Mouse (Mus musculus) kidney, postnatal 14 days (tissue): ENCODE measurements around the gene Sbsn.
A peak's percentile ranks its signal among the peaks of the same experiment; 100 is the strongest.
"Not testable (repeated sequence)": the region's sequence is repeated elsewhere in the genome, so short reads cannot be mapped to it uniquely, and the experiment has no call there.

Source experiments
- DNase-seq: peaks from one replicate; pipeline ENCODE4 v3.0.0; 2022; ENCODE audit warnings: mixed read lengths

Sbsn gene

GRCm38 (mm10) chr7:30751086-30751669, at the start of gene Sbsn:
Gene Sbsn (plus strand): TSS chr7:30751471.
- DNase-seq: no peak

GRCm38 (mm10) chr7:30706214-30706882, 44.9 kb upstream of the Sbsn start:
- no peak for DNase-seq

GRCm38 (mm10) chr7:30707441-30707840, 43.8 kb upstream of the Sbsn start:
- DNase-seq: no peak

DNA sequence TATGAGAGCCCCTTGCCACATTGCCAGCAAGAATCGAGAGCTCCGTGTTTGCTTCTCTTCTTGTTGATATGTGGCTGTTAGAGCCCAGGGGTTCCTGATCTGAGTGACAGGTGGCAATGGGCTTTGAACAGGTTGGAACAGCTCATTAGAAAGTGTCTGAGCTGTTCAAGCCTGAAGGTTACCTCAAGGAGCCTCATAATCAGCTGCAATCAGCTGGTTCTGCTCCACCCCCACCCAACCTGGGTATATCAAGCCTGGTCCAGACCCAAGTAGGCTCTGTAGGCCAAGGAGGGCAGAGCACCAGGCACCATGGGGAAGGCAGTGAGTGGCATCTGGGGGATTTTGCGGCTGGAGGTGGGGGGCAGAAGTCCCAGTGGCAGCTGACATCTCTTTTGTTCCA, 39.3 kb upstream of the Sbsn start, which contains the start of gene Atp4a:
TSS of gene Atp4a (plus strand) at position 268 of the 400 bp plus-strand sequence.
- peak; percentile 24 for DNase-seq

DNA sequence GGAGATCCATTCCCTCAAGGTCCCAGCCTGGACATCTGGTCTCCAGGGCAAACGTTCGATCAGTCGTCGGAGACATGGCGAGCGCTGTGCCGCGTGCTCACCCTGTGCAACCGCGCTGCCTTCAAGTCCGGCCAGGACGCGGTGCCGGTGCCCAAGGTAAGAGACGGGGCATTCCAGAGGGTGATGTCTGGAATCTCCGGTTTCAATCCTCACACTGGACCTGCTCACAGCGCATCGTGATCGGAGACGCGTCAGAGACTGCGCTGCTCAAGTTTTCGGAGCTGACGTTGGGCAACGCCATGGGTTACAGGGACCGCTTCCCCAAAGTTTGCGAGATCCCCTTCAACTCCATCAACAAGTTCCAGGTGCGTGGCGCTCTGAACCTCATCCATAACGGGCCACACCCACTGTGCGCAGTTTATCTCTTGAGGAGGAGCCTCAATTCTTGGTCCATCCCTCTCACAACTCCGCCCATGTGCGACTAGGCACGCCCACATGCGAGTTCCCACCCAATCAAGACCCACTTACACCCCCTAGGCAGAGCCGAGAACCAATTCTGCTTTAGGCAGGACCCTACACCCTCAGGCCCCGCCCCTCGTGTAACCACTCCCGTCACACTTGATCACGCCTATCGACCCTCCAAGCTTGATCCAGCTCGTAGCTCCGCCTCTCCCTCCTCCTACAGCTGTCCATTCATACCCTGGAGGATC, 34.1 kb upstream of the Sbsn start:
- DNase-seq: peak; percentile 61

DNA sequence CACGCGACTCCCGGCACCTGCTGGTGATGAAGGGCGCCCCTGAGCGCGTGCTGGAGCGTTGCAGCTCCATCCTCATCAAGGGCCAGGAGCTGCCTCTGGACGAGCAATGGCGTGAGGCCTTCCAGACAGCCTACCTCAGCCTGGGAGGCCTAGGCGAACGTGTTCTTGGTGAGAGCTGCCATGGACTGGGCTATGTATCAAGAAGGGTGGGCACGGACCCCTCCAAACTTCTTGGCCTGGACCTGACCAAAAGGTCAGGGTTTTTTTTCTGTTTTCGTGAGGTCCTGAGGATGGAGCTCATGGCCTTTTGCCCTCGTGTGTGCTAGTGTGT, 33.6 kb upstream of the Sbsn start:
- no peak for DNase-seq

- no peak for DNase-seq
Measured at GRCm38 (mm10) chr7:30719669-30720068, 31.6 kb upstream of the Sbsn start.

DNA sequence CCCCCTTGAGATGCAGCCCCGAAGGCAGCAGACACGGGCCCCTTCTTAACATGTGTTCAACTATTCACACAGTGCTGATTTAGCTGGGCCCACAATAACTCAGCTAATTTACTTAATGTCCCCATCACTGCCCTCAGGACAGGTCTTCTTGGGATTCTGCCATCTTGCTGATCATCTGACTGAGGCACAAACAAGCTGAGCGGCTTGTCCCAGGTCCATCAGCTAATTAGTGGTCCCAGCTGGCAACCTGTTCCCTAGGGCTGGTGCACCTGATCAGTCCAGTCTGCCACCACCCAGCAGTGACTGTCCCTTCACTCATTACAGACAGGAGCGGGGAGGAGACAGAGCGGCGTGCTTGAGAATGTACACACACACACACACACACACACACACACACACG, 30.0 kb upstream of the Sbsn start:
- no peak for DNase-seq

GRCm38 (mm10) chr7:30723274-30723953, 27.9 kb upstream of the Sbsn start:
- DNase-seq: no peak

DNA sequence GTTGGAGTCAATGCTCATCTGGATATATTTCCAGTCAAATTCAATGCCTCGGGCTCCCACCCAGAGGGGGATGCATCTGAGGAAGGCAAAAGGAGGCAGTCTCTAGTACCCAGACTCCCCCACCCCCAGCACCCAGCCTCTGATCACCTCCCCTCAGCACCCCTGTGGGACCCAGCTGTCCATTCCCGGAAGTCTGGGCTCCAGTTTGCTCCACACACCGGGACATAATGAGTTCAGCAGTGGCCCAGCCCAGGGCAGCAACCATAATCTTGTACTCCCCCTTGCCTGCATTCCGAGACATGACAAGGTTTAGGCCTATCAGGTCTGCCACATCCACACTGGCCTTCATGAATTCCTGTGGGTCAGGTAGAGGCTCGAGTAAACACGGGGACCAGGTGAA, 23.1 kb upstream of the Sbsn start:
- no peak for DNase-seq

- DNase-seq: no peak
Measured at GRCm38 (mm10) chr7:30728739-30729395, 22.4 kb upstream of the Sbsn start.

GRCm38 (mm10) chr7:30729396-30730063, 21.7 kb upstream of the Sbsn start, which contains the start of gene Tmem147:
Gene Tmem147 (minus strand): TSS chr7:30729540.
- peak; percentile 98 for DNase-seq

GRCm38 (mm10) chr7:30730064-30730722, 21.1 kb upstream of the Sbsn start:
- not testable (repeated sequence) for DNase-seq

DNA sequence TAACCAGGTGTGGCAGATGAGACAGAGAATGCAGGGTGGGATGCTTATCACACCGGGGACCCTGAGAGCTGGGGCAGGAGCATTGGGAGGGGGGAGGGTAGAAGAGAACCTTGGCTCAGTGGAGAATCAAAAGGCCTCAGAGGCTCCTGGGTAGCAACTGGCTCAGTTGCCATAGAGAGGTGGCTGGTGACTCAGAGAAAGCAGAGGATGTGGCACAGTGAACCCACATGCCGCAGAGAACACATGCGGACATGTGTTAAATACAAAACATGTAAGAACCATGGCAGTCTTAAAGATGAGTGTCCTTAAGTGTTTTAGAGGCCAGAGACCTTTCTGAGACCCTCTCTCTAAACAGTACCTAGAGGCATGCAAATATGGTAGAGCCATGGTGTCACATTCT, 15.1 kb upstream of the Sbsn start:
- no peak for DNase-seq

GRCm38 (mm10) chr7:30742570-30742969, 8.7 kb upstream of the Sbsn start:
- DNase-seq: not testable (repeated sequence)

DNA sequence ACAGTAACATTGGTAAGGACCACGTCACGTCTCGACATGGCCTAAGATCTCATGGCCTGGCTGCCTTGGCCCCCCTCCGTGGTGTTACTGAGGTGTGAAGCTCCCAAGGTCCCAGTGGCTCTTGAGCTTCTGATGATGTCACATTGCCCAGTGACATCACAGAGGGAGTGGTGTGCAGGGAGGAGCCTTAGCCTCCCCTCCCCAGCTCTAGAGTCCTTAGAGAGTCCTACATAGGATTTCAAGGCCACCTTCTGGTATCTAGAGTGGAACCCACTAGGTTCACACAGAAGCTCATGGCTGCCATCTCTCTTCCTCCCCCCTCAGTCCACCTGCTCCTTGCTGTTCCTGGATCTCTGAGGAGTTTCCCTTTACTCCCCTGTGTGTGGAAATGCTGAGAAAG, 7.7 kb upstream of the Sbsn start, which contains the start of gene Gapdhs:
TSS of gene Gapdhs (minus strand) at position 65 of the 400 bp plus-strand sequence.
- DNase-seq: not testable (repeated sequence)

DNA sequence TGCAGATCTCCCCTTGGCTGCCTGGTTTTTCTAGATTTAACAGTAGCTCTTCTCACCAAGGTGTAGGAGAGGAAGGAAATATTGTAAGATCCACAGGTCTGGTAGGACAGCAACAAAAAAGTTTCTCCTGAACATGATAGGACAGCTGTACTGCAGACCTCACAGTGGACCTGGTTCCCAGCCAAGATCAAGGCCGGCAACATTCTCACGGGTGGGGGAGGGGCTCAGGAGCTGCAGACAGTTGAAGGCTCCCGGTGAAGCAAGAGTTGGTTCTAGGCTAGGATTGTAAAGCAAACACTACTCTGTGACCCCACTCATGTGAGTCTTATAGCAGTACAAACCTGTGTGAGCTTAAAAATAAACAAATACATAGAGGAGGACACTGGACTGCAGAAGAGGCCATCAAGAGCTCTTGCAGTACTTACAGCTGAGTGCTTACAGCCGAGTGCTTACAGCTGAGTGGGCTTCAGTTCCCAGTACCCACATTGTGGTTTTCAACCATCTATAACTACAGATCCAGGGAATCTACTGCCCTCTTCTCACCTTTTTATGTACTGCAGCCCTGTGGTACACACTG, 7.2 kb upstream of the Sbsn start:
- DNase-seq: peak; percentile 61

DNA sequence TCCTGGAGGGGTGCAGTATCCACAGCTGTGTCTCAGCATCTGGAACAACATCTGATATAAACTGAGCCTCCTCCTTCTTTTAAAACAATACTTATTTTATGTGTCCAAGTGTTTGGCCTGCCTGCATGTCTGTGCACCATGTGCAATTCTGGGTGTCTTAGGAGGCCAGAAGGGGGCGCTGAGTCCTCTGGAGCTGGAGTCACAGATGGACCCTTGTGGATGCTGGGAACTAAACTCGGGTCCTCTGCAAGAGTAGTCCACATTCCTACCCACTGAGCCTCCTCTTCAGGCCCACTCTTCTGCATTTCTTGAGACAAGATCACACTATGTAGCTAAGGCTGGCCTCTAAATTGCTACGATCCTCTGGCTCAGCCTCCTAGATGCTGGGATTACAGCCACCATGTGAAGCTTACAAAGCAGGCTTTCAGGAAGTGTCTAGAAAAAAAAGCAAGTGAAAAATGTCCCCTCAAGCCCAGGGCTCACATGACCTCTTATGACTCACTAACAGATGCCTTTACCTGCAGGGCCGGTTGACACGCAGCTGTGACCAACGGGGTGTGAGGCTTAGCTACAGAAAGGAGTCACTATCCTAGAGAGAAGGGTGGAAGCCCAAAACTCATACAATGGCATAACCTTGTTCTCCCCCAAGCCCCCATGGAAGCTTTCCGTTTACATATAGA, 3.6 kb upstream of the Sbsn start:
- no peak for DNase-seq

- DNase-seq: peak; percentile 7
Measured at GRCm38 (mm10) chr7:30749824-30750606, 1.3 kb upstream of the Sbsn start.

GRCm38 (mm10) chr7:30757001-30757400, 5.7 kb downstream of the Sbsn start:
- no peak for DNase-seq
